Mouse (Mus musculus) forebrain, embryonic 14.5 days (tissue): ENCODE measurements at regions not wholly inside any gene's neighbourhood (a gene's known extent, or its start where the extent isn't known, plus 50 kb on each side); places are given as distances from the start of the nearest gene placed in this dataset.
"Not testable (repeated sequence)": the region's sequence is repeated elsewhere in the genome, so short reads cannot be mapped to it uniquely, and the experiment has no call there.

Experiments used
- ATAC-seq: fragments of 200-750 bp; cut with Nextera tagmentation; 2 replicates; pipeline ENCODE4 v1.8.0; 2017; ENCODE audit warnings: mild to moderate bottlenecking, moderate library complexity
- DNase-seq: peaks from one replicate; pipeline ENCODE4 v3.0.0-alpha.2; 2015; ENCODE audit warnings: low spot score
- H3K27ac ChIP-seq: fragments of 300-500 bp; sonication (generic); 2 replicates; pipeline ENCODE4 v1.5.1; 2014; ENCODE audit warnings: low read depth, mild to moderate bottlenecking, control low read depth, low read length, moderate library complexity
- H3K27me3 ChIP-seq: fragments of 300-500 bp; sonication (generic); replicated peaks from 2 replicates; pipeline ENCODE4 v1.6.1; 2014; ENCODE audit warnings: low read length, control low read depth, mixed read lengths; ENCODE audit not compliant: control insufficient read depth, insufficient read depth
- H3K36me3 ChIP-seq: fragments of 300-500 bp; sonication (generic); 2 replicates; pipeline ENCODE4 v1.6.1; 2014; ENCODE audit warnings: low read length, control low read depth; ENCODE audit not compliant: control insufficient read depth, insufficient read depth
- H3K4me1 ChIP-seq: fragments of 300-500 bp; sonication (generic); 2 replicates; pipeline ENCODE4 v1.6.1; 2014; ENCODE audit warnings: antibody characterized with exemption, low read length, control low read depth; ENCODE audit not compliant: control insufficient read depth, insufficient read depth
- H3K4me2 ChIP-seq: fragments of 300-500 bp; sonication (generic); 2 replicates; pipeline ENCODE4 v1.6.1; 2014; ENCODE audit warnings: mild to moderate bottlenecking, control low read depth, low read length
- H3K4me3 ChIP-seq: fragments of 300-500 bp; sonication (generic); 2 replicates; pipeline ENCODE4 v1.5.1; 2014; ENCODE audit warnings: low read depth, low read length, control low read depth
- H3K9ac ChIP-seq: fragments of 300-500 bp; sonication (generic); 2 replicates; pipeline ENCODE4 v1.6.1; 2014; ENCODE audit warnings: mild to moderate bottlenecking, low read length, control low read depth, moderate library complexity
- H3K9me3 ChIP-seq: fragments of 300-500 bp; sonication (generic); replicated peaks from 2 replicates; pipeline ENCODE4 v1.6.1; 2016; ENCODE audit warnings: low read length, control low read depth, mixed read lengths; ENCODE audit not compliant: control insufficient read depth
- WGBS: fragments of 180-500 bp; shearing (Covaris S2); extraction: QIAGEN DNeasy Blood & Tissue Kit; methylation state at CpG from one replicate; pipeline ENCODE4 v1.1.7; 2014; 5-methylcytosine and 5-hydroxymethylcytosine counted together

- Histone ChIP-seq H3K27ac (no peak overlapping the region), H3K4me1 (no peaks in the 10 kb centered on the region)
- DNase-seq: no peak
Observed at GRCm38 (mm10) chr3:17001871-17002270, 946.3 kb upstream of the Cypt12 start.

GRCm38 (mm10) chr3:17003136-17003535 lies 945.1 kb upstream of the Cypt12 start:
- H3K36me3 ChIP-seq: no peaks in the 10 kb centered on the region
- H3K4me2 ChIP-seq: no peak overlapping the region
- no peaks in the 10 kb centered on the region for H3K27me3 ChIP-seq
- WGBS: 82% methylated on average over 3 of the region's 3 CpGs
- DNase-seq: peak; percentile 21
- H3K4me1 ChIP-seq: no peaks in the 10 kb centered on the region
- H3K4me3 ChIP-seq: no peak overlapping the region
- ATAC-seq: no peak
- H3K9me3 ChIP-seq: no peaks in the 10 kb centered on the region
- H3K9ac ChIP-seq: no peak overlapping the region
- no peak overlapping the region for H3K27ac ChIP-seq

More at GRCm38 (mm10) chr3:17001871-17002270, 946.3 kb upstream of the Cypt12 start:
- Histone ChIP-seq H3K9me3 (no peaks in the 10 kb centered on the region), H3K4me3 (no peak overlapping the region), H3K9ac (no peak overlapping the region), H3K4me2 (no peak overlapping the region), H3K27me3 (no peaks in the 10 kb centered on the region), H3K36me3 (no peaks in the 10 kb centered on the region)
- 95% methylated on average over 2 of the region's 2 CpGs for WGBS
- ATAC-seq: no peak

GRCm38 (mm10) chr3:17014184-17015048 lies 933.8 kb upstream of the Cypt12 start:
- Histone ChIP-seq H3K9me3 (no peaks in the 10 kb centered on the region), H3K27ac (no peak overlapping the region), H3K27me3 (no peaks in the 10 kb centered on the region), H3K4me2 (no peak overlapping the region), H3K4me3 (no peak overlapping the region), H3K36me3 (no peaks in the 10 kb centered on the region), H3K4me1 (no peaks in the 10 kb centered on the region), H3K9ac (no peak overlapping the region)
- peak; percentile 42; the same call in 1 of the 2 replicates for ATAC-seq
- peak; percentile 43 for DNase-seq
- WGBS: 81% methylated on average over 4 of the region's 4 CpGs

GRCm38 (mm10) chr3:17050811-17051210 lies 897.4 kb upstream of the Cypt12 start:
- Histone ChIP-seq H3K27me3 (no peaks in the 10 kb centered on the region), H3K4me2 (no peak overlapping the region), H3K9me3 (no peaks in the 10 kb centered on the region), H3K9ac (no peak overlapping the region), H3K4me3 (no peak overlapping the region), H3K36me3 (no peaks in the 10 kb centered on the region), H3K27ac (no peak overlapping the region), H3K4me1 (no peaks in the 10 kb centered on the region)
- no peak for ATAC-seq
- WGBS: 100% methylated on average over 2 of the region's 2 CpGs
- DNase-seq: no peak

GRCm38 (mm10) chr3:17058381-17058780 lies 889.8 kb upstream of the Cypt12 start:
- not testable (repeated sequence) for H3K4me1 ChIP-seq, H3K9ac ChIP-seq, H3K4me2 ChIP-seq, H3K27me3 ChIP-seq, H3K9me3 ChIP-seq, H3K27ac ChIP-seq, H3K4me3 ChIP-seq, ATAC-seq, H3K36me3 ChIP-seq, DNase-seq
- 81% methylated on average over 4 of the region's 4 CpGs for WGBS

GRCm38 (mm10) chr3:17106261-17106660 lies 841.9 kb upstream of the Cypt12 start:
- not testable (repeated sequence) for H3K4me3 ChIP-seq, DNase-seq, ATAC-seq

More at GRCm38 (mm10) chr3:17106261-17106660, 841.9 kb upstream of the Cypt12 start:
- H3K4me1 ChIP-seq, H3K9me3 ChIP-seq, H3K27ac ChIP-seq, H3K4me2 ChIP-seq, H3K36me3 ChIP-seq, H3K9ac ChIP-seq, H3K27me3 ChIP-seq: not testable (repeated sequence)
